In genomic region chr4:47303340-47303998, GRCm38 (mm10) we compare ENCODE assay signal across 11 mouse cellular contexts. TPM values are rescaled to one million over a fixed set of nuclear protein-coding genes. Genes with fewer than 3 reads are reported as not detected.
DNase-seq lines count a peak whose midpoint lies in the region; ATAC-seq and TF ChIP-seq lines count a peak whose summit lies in the region.
"Had no signal": no experiment of that assay in that cellular context is flagged by ENCODE, and none has a peak within 500 bp of the region (broad histone marks: within the 10 kb centered on the region; RNA-seq: fewer than 3 reads in every experiment).

No protein-coding gene starts in this region.

- TF ChIP-seq CTCF in lung, postnatal 0 days (IDR thresholded peaks at IDR 0.05): no peak
- no peak for TF ChIP-seq CTCF in MEL (IDR thresholded peaks at IDR 0.05 in 2 of 3, conservative IDR thresholded peaks at IDR 0.05 in 1 of 3; ENCODE audit: control insufficient read depth in 1 of 3, insufficient read depth in 1 of 3, low read depth in 2 of 3, low read length in 3 of 3, poor library complexity in 1 of 3, severe bottlenecking in 1 of 3)

- no peak; the same call in 1 of the 2 replicates for TF ChIP-seq RAD21 in MEL (IDR thresholded peaks at IDR 0.05; ENCODE audit: low read depth, low read length)

- H3K9me3 ChIP-seq in lung, postnatal 0 days (ENCODE audit: low read length): peaks cover 6% of the 10 kb centered on the region; the same call in 1 of the 2 replicates
- no peaks in the 10 kb centered on the region for H3K9me3 ChIP-seq in MEL (replicated peaks; ENCODE audit: insufficient read depth, low read length)
- H3K9me3 ChIP-seq in heart, embryonic 12.5 days (replicated peaks): peaks cover 14% of the 10 kb centered on the region
- peaks cover 6% of the 10 kb centered on the region for H3K9me3 ChIP-seq in forebrain, embryonic 13.5 days (replicated peaks)

- TF ChIP-seq EP300 in lung, postnatal 0 days (IDR thresholded peaks at IDR 0.05): 0 out of 2 replicates have a peak, but pooled peaks have one; percentile 12
- peak; percentile 72 to 80 for TF ChIP-seq EP300 in MEL (IDR thresholded peaks at IDR 0.05; ENCODE audit: low read depth in 1 of 2, low read length in 2 of 2)

- H3K9ac ChIP-seq in lung, postnatal 0 days (replicated peaks; ENCODE audit: low read depth): no peak overlapping the region
- H3K9ac ChIP-seq in MEL (ENCODE audit: control insufficient read depth, low read depth, low read length, poor library complexity, severe bottlenecking): peak overlapping the region; percentile 52
- H3K9ac ChIP-seq in heart, embryonic 12.5 days: no peak overlapping the region
- H3K9ac ChIP-seq in forebrain, embryonic 13.5 days: no peak overlapping the region
- H3K9ac ChIP-seq: hindbrain, embryonic 13.5 days had no signal

- H3K4me3 ChIP-seq in lung, postnatal 0 days (ENCODE audit: low read depth, low read length): no peak overlapping the region
- H3K4me3 ChIP-seq in MEL (ENCODE audit: control insufficient read depth in 1 of 2, insufficient read depth in 1 of 2, low read depth in 2 of 2, low read length in 2 of 2): peak overlapping the region; percentile 8 to 44; a peak in 3 of 4 replicates
- no peak overlapping the region for H3K4me3 ChIP-seq in heart, embryonic 12.5 days
- H3K4me3 ChIP-seq in forebrain, embryonic 13.5 days: no peak overlapping the region
- H3K4me3 ChIP-seq: erythroblast, embryonic 14.5 days; hindbrain, embryonic 13.5 days had no signal

- no peaks in the 10 kb centered on the region for H3K27me3 ChIP-seq in lung, postnatal 0 days (replicated peaks; ENCODE audit: insufficient read depth, low read length)
- no peaks in the 10 kb centered on the region for H3K27me3 ChIP-seq in MEL (ENCODE audit: control insufficient read depth in 1 of 2, insufficient read depth in 2 of 2, low read length in 2 of 2)
- H3K27me3 ChIP-seq in splenic B cell, adult 2 months (ENCODE audit: control insufficient read depth, insufficient read depth, low read length, poor library complexity, severe bottlenecking): no peaks in the 10 kb centered on the region
- H3K27me3 ChIP-seq in heart, embryonic 12.5 days (replicated peaks): peaks cover 5% of the 10 kb centered on the region; the same call in 1 of the 2 replicates
- no peaks in the 10 kb centered on the region for H3K27me3 ChIP-seq in forebrain, embryonic 13.5 days
- H3K27me3 ChIP-seq: hindbrain, embryonic 13.5 days had no signal

- no peaks in the 10 kb centered on the region for H3K79me2 ChIP-seq in MEL (ENCODE audit: control insufficient read depth, insufficient read depth, low read length, poor library complexity)

- peak in 1 of 2 experiments; percentile 24; a peak in 1 of 4 replicates for TF ChIP-seq POLR2A in MEL (IDR thresholded peaks at IDR 0.05; ENCODE audit: control insufficient read depth in 1 of 2, insufficient read depth in 1 of 2, low read depth in 1 of 2, low read length in 2 of 2, poor library complexity in 1 of 2)

- H3K4me1 ChIP-seq in lung, postnatal 0 days (ENCODE audit: insufficient read depth, low read depth, low read length): no peaks in the 10 kb centered on the region
- peaks cover 9 to 36% of the 10 kb centered on the region in 2 experiments for H3K4me1 ChIP-seq in MEL (ENCODE audit: control insufficient read depth in 1 of 2, insufficient read depth in 2 of 2, low read length in 2 of 2)
- H3K4me1 ChIP-seq in heart, embryonic 12.5 days (replicated peaks): peaks cover 2% of the 10 kb centered on the region; the same call in 1 of the 2 replicates
- no peaks in the 10 kb centered on the region for H3K4me1 ChIP-seq in forebrain, embryonic 13.5 days
- H3K4me1 ChIP-seq: hindbrain, embryonic 13.5 days had no signal

- DNase-seq in lung, postnatal 0 days (ENCODE audit: low spot score): no peak
- DNase-seq in lung, postnatal 10 days: no peak
- peak; percentile 87 for DNase-seq in MEL (ENCODE audit: low read depth, low spot score)
- DNase-seq in splenic B cell, adult 2 months (ENCODE audit: low read depth, low spot score): peak; percentile 69
- no peak for DNase-seq in left cerebral cortex, adult 8-10 months (ENCODE audit: low spot score in 2 of 2)
- DNase-seq: gastrocnemius, postnatal 10 days had no signal

- 84% methylated on average over 5 of the region's 5 CpGs for WGBS in lung, postnatal 0 days
- WGBS in heart, embryonic 12.5 days: 64% methylated on average over 5 of the region's 5 CpGs
- WGBS in forebrain, embryonic 13.5 days: 76% methylated on average over 5 of the region's 5 CpGs

- H3K27ac ChIP-seq in lung, postnatal 0 days (ENCODE audit: low read length): peak overlapping the region; percentile 5; the same call in 1 of the 2 replicates
- peak overlapping the region; percentile 83 for H3K27ac ChIP-seq in MEL (ENCODE audit: control insufficient read depth, low read depth, low read length)
- no peak overlapping the region for H3K27ac ChIP-seq in heart, embryonic 12.5 days (ENCODE audit: poor library complexity, severe bottlenecking)
- no peak overlapping the region for H3K27ac ChIP-seq in forebrain, embryonic 13.5 days
- H3K27ac ChIP-seq: hindbrain, embryonic 13.5 days had no signal

- no peak overlapping the region for H3K4me2 ChIP-seq in lung, postnatal 0 days (replicated peaks; ENCODE audit: low read depth, low read length)
- no peak overlapping the region for H3K4me2 ChIP-seq in heart, embryonic 12.5 days
- H3K4me2 ChIP-seq in forebrain, embryonic 13.5 days: no peak overlapping the region
- H3K4me2 ChIP-seq: hindbrain, embryonic 13.5 days had no signal

- no peak for ATAC-seq in lung, postnatal 0 days
- peak; percentile 77 to 85 for ATAC-seq in hematopoietic stem cell, adult 5-6 weeks (replicated peaks in 1 of 2; ENCODE audit: insufficient read depth in 1 of 2, low FRiP score in 2 of 2, low TSS enrichment in 1 of 2, low read depth in 1 of 2, poor library complexity in 2 of 2, severe bottlenecking in 2 of 2)
- ATAC-seq in heart, embryonic 12.5 days (ENCODE audit: insufficient number of reproducible peaks, low FRiP score): no peak
- ATAC-seq in forebrain, embryonic 13.5 days: no peak

- peaks cover 4% of the 10 kb centered on the region; the same call in 1 of the 2 replicates for H3K36me3 ChIP-seq in lung, postnatal 0 days (ENCODE audit: insufficient read depth, low read length)
- peaks cover 0 to 19% of the 10 kb centered on the region in 2 experiments; a peak in 2 of 4 replicates for H3K36me3 ChIP-seq in MEL (ENCODE audit: control insufficient read depth in 1 of 2, insufficient read depth in 2 of 2, low read length in 2 of 2)
- H3K36me3 ChIP-seq in splenic B cell, adult 2 months (ENCODE audit: control insufficient read depth, insufficient read depth, low read length, poor library complexity, severe bottlenecking): no peaks in the 10 kb centered on the region
- no peaks in the 10 kb centered on the region for H3K36me3 ChIP-seq in heart, embryonic 12.5 days
- H3K36me3 ChIP-seq in forebrain, embryonic 13.5 days (ENCODE audit: poor library complexity, severe bottlenecking): no peaks in the 10 kb centered on the region

TF ChIP-seq in MEL, 35 proteins besides CTCF, POLR2A, EP300 and RAD21 (continues in another document):
- no peak for TF ChIP-seq MAFK (IDR thresholded peaks at IDR 0.05; ENCODE audit: borderline replicate concordance, low read depth, low read length)
- TF ChIP-seq ELF1 (IDR thresholded peaks at IDR 0.05; ENCODE audit: low read depth, low read length): peak; percentile 74; the same call in 1 of the 2 replicates
- TF ChIP-seq POLR2AphosphoS2 (IDR thresholded peaks at IDR 0.05; ENCODE audit: low read length): no peak
- peak; percentile 89 for TF ChIP-seq USF1 (IDR thresholded peaks at IDR 0.05; ENCODE audit: low read depth, low read length)
- no peak for TF ChIP-seq MEF2A (IDR thresholded peaks at IDR 0.05; ENCODE audit: extremely low read depth, insufficient replicate concordance, low read depth, low read length, poor library complexity, severe bottlenecking)
- no peak for TF ChIP-seq NRF1 (IDR thresholded peaks at IDR 0.05; ENCODE audit: insufficient read depth, low read depth, low read length, poor library complexity, severe bottlenecking)
- peak; percentile 79 for TF ChIP-seq SIN3A (IDR thresholded peaks at IDR 0.05; ENCODE audit: low read length)
- no peak for TF ChIP-seq GABPA (IDR thresholded peaks at IDR 0.05; ENCODE audit: low read depth, low read length)
- peak; percentile 65 for TF ChIP-seq HCFC1 (IDR thresholded peaks at IDR 0.05; ENCODE audit: low read depth, low read length)
- peak; percentile 74 for TF ChIP-seq ETS1 (IDR thresholded peaks at IDR 0.05; ENCODE audit: low read depth, low read length)
- TF ChIP-seq TAL1 (IDR thresholded peaks at IDR 0.05; ENCODE audit: low read length): no peak
- peak; percentile 8; the same call in 1 of the 2 replicates for TF ChIP-seq RCOR1 (IDR thresholded peaks at IDR 0.05; ENCODE audit: low read depth, low read length)
- TF ChIP-seq CHD2 (IDR thresholded peaks at IDR 0.05; ENCODE audit: low read length): no peak
- peak; percentile 23; the same call in 1 of the 2 replicates for TF ChIP-seq BHLHE40 (IDR thresholded peaks at IDR 0.05; ENCODE audit: borderline replicate concordance, low read depth, low read length)
- 0 out of 2 replicates have a peak, but pooled peaks have one; percentile 32 for TF ChIP-seq TBP (IDR thresholded peaks at IDR 0.05; ENCODE audit: low read depth, low read length)
- no peak for TF ChIP-seq KAT2A (conservative IDR thresholded peaks at IDR 0.05; ENCODE audit: low read depth, low read length)
- peak in 1 of 2 experiments; percentile 60; a peak in 1 of 4 replicates for TF ChIP-seq USF2 (IDR thresholded peaks at IDR 0.05; ENCODE audit: borderline replicate concordance in 1 of 2, insufficient read depth in 1 of 2, low read depth in 1 of 2, low read length in 2 of 2)
- no peak; the same call in 1 of the 2 replicates for TF ChIP-seq JUND (IDR thresholded peaks at IDR 0.05; ENCODE audit: low read depth, low read length)
- peak; percentile 93 for TF ChIP-seq ZNF384 (IDR thresholded peaks at IDR 0.05; ENCODE audit: low read depth, low read length)
- peak; percentile 81 for TF ChIP-seq MAX (IDR thresholded peaks at IDR 0.05; ENCODE audit: low read length)
- no peak for TF ChIP-seq MYB (IDR thresholded peaks at IDR 0.05; ENCODE audit: low read depth, low read length)
- TF ChIP-seq ZMIZ1 (IDR thresholded peaks at IDR 0.05; ENCODE audit: low read depth, low read length): peak; percentile 48; the same call in 1 of the 2 replicates

RNA-seq across cellular contexts. Expression of gene Tgfbr1, which starts 49.6 kb away (rescaled TPM):
- polyA plus RNA-seq in lung, postnatal 0 days (2015; fragmentation: Nextera tagmentation; extraction: Ambion mirVana): 12.8 and 14.6 TPM in 2 replicates
- 4.5 and 4.7 TPM in 2 replicates for total RNA-seq in MEL (2012; rRNA removed)
- polyA plus RNA-seq in MEL (2012; ENCODE audit: insufficient read depth in 1 of 2, insufficient read length in 2 of 2, low read depth in 1 of 2, low replicate concordance in 2 of 2, missing spikeins in 1 of 2): 1 to 10 TPM in 1 of 2 experiments, not detected in 1; 4.3 TPM
- 34.1 and 38.3 TPM in 2 replicates for total RNA-seq in hematopoietic stem cell, adult 5-6 weeks (2017)
- 10 to 100 TPM; 20.4 to 38.1 (median 27.9) TPM for total RNA-seq in left cerebral cortex, adult 8-10 months (2022)
- polyA plus RNA-seq in heart, embryonic 12.5 days (2016; fragmentation: Nextera tagmentation; extraction: Ambion mirVana): 51.7 and 54.7 TPM in 2 replicates
- 45.6 and 52.5 TPM in 2 replicates for polyA plus RNA-seq in forebrain, embryonic 13.5 days (2015; fragmentation: Nextera tagmentation; extraction: Ambion mirVana)

Comparison
In these comparisons a context has a peak if more than half of its experiments do, and no peak if none do; other contexts are left out.
1. ATAC-seq: peak in hematopoietic stem cell, adult 5-6 weeks (2 of 2); none in lung, postnatal 0 days (single experiment), heart, embryonic 12.5 days (single experiment) and forebrain, embryonic 13.5 days (single experiment).
2. DNase-seq: peak in MEL (single experiment) and splenic B cell, adult 2 months (single experiment); none in lung, postnatal 0 days (single experiment), lung, postnatal 10 days (single experiment) and left cerebral cortex, adult 8-10 months (0 of 2).
3. H3K27ac ChIP-seq: peak in lung, postnatal 0 days (single experiment) and MEL (single experiment); none in heart, embryonic 12.5 days (single experiment) and forebrain, embryonic 13.5 days (single experiment).
4. H3K4me3 ChIP-seq: peak in MEL (2 of 2); none in lung, postnatal 0 days (single experiment), heart, embryonic 12.5 days (single experiment) and forebrain, embryonic 13.5 days (single experiment).